Mouse (Mus musculus) kidney, postnatal 0 days (tissue): Measurements from ENCODE around the gene Prkcsh. TPM values are rescaled to one million over a fixed set of nuclear protein-coding genes. Genes with fewer than 3 reads are reported as not detected.

Experiments used
- ATAC-seq: fragments of 200-750 bp; cut with Nextera tagmentation; replicated peaks from 2 replicates; pipeline ENCODE4 v1.8.0; 2017; ENCODE audit warnings: low read depth, moderate number of reproducible peaks, moderate TSS enrichment, moderate library complexity; ENCODE audit not compliant: low FRiP score
- DNase-seq: peaks from one replicate; pipeline ENCODE4 v3.0.0-alpha.2; 2016; ENCODE audit warnings: low spot score
- H3K27ac ChIP-seq: fragments of 300-500 bp; sonication (generic); 2 replicates; pipeline ENCODE4 v1.5.1; 2014; ENCODE audit warnings: mild to moderate bottlenecking
- H3K27me3 ChIP-seq: fragments of 300-500 bp; sonication (generic); 2 replicates; pipeline ENCODE4 v1.6.1; 2014; ENCODE audit warnings: low read length, mixed read lengths; ENCODE audit not compliant: insufficient read depth
- H3K36me3 ChIP-seq: fragments of 300-500 bp; sonication (generic); 2 replicates; pipeline ENCODE4 v1.6.1; 2014; ENCODE audit warnings: low read length, mixed read lengths; ENCODE audit not compliant: insufficient read depth
- H3K4me1 ChIP-seq: fragments of 300-500 bp; sonication (generic); replicated peaks from 2 replicates; pipeline ENCODE4 v1.6.1; 2014; ENCODE audit warnings: antibody characterized with exemption, low read length, mixed read lengths; ENCODE audit not compliant: insufficient read depth
- H3K4me2 ChIP-seq: fragments of 300-500 bp; sonication (generic); 2 replicates; pipeline ENCODE4 v1.6.1; 2014; ENCODE audit warnings: mild to moderate bottlenecking, low read length, moderate library complexity, mixed read lengths
- H3K4me3 ChIP-seq: fragments of 300-500 bp; sonication (generic); replicated peaks from 2 replicates; pipeline ENCODE4 v1.5.1; 2014; ENCODE audit warnings: low read depth, low read length
- H3K9ac ChIP-seq: fragments of 300-500 bp; sonication (generic); 2 replicates; pipeline ENCODE4 v1.6.1; 2014; ENCODE audit warnings: low read depth, low read length
- H3K9me3 ChIP-seq: fragments of 300-500 bp; sonication (generic); replicated peaks from 2 replicates; pipeline ENCODE4 v1.6.1; 2016; ENCODE audit warnings: low read length, inconsistent platforms, mixed read lengths
- CTCF ChIP-seq: IDR thresholded peaks from 2 replicates; pipeline ENCODE4 v1.5.1; 2016; ENCODE audit warnings: antibody characterized with exemption, low read depth, mild to moderate bottlenecking, moderate library complexity
- WGBS: fragments of 180-500 bp; shearing (Covaris S2); extraction: QIAGEN DNeasy Blood & Tissue Kit; methylation state at CpG from one replicate; pipeline ENCODE4 v1.1.7; 2014; 5-methylcytosine and 5-hydroxymethylcytosine counted together
- polyA plus RNA-seq: library from polyadenylated mRNA; unstranded; fragments of >200 nt; fragmentation: Nextera tagmentation; extraction: Ambion mirVana; gene quantifications from 2 replicates; pipeline ENCODE4 v1.2.1, GENCODE M21; 2015

Prkcsh gene
- polyA plus RNA-seq, 1 experiment from 2014 or later, result 79.6 TPM

DNA sequence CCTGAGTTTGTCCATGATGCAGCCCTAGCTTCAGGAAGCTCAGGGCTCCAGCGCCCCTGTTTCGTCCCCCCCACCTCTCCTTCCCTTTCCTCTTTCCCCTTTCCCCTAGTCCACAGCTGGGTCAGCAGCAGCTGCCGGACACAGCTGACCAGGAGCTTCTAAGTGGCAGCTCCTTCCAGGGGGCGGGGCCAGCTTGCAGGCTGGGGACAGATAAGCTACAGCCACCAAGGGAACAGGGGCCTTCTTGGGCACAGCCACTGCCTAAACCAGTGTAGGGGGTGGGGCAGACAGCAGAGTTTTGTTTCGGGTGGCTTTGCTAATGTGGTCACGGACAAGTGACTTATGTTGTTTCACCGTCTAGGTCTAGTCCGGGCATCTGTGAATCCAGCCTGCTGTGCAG is 39.2 kb upstream of the Prkcsh start, which contains the start of gene Epor:
TSS of gene Epor (minus strand) at position 90 of the 400 bp plus-strand sequence.
- no peaks in the 10 kb centered on the region for H3K9me3 ChIP-seq
- peak within 1 kb of the TSS; percentile 89 for H3K4me2 ChIP-seq
- DNase-seq (peak; percentile 73), ATAC-seq (peak; percentile 9; the same call in 1 of the 2 replicates)
- H3K27ac ChIP-seq, result peak within 1 kb of the TSS; percentile 20; the same call in 1 of the 2 replicates
- no peaks in the 10 kb centered on the region for H3K36me3 ChIP-seq
- H3K4me3 ChIP-seq, result peak within 1 kb of the TSS; percentile 51
- peak within 1 kb of the TSS; percentile 50 for H3K9ac ChIP-seq
- WGBS, result 12% methylated on average over 8 of the region's 8 CpGs
- H3K4me1 ChIP-seq, result peaks cover 29% of the 10 kb centered on the region
- H3K27me3 ChIP-seq, result 0 out of 2 replicates have a peak, but pooled peaks cover 6% of the 10 kb centered on the region
- no peak for TF ChIP-seq CTCF

DNA sequence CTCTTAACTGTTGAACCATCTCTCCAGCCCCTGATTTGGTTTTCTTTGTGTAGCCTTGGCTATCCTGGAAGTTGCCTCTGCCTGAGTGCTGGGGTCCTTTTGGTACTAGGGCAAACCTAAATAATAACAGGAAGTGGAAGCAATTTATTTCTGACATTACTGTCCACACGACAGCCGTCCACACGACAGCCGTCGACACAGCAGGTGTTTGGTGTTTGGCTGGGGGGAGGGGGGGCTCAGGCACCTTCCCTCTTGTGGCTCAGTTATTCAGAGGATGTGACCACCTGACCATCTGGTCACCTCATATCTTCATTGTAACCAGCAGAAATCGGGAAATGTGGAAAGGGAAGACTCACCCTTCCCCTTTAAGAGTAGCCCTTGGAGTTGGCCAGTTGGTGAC is 33.7 kb upstream of the Prkcsh start:
- peaks cover 12% of the 10 kb centered on the region; the same call in 1 of the 2 replicates for H3K36me3 ChIP-seq
- H3K4me2 ChIP-seq, result no peak overlapping the region
- WGBS, result 36% methylated on average over 6 of the region's 6 CpGs
- H3K27ac ChIP-seq, result no peak overlapping the region
- no peaks in the 10 kb centered on the region for H3K27me3 ChIP-seq
- TF ChIP-seq CTCF, result no peak
- no peaks in the 10 kb centered on the region for H3K9me3 ChIP-seq
- H3K9ac ChIP-seq, result no peak overlapping the region
- ATAC-seq (no peak), DNase-seq (no peak)
- H3K4me3 ChIP-seq, result no peak overlapping the region
- H3K4me1 ChIP-seq, result no peaks in the 10 kb centered on the region

DNA sequence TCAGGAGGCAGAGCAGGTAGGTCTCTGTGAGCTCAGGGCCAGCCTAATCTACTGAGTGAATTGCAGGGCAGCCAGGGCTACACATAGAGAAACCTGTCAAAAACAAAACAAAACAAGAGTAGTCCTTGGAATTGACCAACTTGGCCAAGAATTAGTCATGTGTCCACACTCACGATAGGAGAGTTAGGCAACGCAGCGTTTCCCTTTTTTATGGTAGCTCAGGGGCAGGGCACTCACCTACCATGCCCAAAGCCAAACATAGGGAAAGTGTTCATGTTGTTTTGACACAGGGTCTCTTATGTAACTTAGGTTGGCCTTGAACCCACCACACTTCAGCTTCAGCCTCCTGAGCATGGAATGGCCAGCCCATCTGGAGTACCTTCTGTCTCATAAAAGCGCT is 33.3 kb upstream of the Prkcsh start:
- WGBS, result 80% methylated on average over 4 of the region's 4 CpGs
- no peak overlapping the region for H3K4me3 ChIP-seq
- no peaks in the 10 kb centered on the region for H3K9me3 ChIP-seq
- no peak for TF ChIP-seq CTCF
- ATAC-seq (no peak), DNase-seq (no peak)
- H3K4me1 ChIP-seq, result no peaks in the 10 kb centered on the region
- H3K27ac ChIP-seq, result no peak overlapping the region
- H3K9ac ChIP-seq, result no peak overlapping the region
- H3K27me3 ChIP-seq, result no peaks in the 10 kb centered on the region
- no peak overlapping the region for H3K4me2 ChIP-seq
- peaks cover 15% of the 10 kb centered on the region; the same call in 1 of the 2 replicates for H3K36me3 ChIP-seq

DNA sequence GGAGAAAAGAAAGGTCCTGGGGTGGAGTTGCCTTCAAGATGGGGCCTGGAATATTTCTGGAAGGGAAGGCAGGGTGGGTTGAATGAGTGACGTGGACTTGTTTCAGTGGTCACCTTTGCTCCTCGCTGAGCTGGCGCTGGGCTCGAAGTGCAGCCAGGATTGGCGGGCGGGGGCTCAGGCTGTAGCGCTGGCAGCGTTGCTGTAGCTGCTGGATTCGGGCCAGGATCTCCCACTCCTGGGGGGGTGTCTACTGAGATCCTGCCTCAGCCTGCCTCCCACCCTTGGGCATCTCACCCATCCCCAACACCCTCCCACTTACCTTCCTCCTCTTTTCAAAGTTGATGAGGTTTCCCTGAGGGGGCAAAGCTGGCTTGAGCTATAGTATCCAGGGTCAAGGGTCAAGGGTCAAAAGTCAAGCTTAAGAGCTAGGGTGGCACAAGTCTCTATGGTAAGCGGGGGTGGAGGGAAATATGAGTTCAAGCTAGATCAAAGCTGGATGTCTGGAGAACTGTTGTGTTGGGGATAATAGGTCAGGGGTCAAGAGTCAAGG is 25.9 kb upstream of the Prkcsh start:
- DNase-seq, result no peak
- 89% methylated on average over 10 of the region's 10 CpGs for WGBS
- H3K27me3 ChIP-seq, result no peaks in the 10 kb centered on the region

DNA sequence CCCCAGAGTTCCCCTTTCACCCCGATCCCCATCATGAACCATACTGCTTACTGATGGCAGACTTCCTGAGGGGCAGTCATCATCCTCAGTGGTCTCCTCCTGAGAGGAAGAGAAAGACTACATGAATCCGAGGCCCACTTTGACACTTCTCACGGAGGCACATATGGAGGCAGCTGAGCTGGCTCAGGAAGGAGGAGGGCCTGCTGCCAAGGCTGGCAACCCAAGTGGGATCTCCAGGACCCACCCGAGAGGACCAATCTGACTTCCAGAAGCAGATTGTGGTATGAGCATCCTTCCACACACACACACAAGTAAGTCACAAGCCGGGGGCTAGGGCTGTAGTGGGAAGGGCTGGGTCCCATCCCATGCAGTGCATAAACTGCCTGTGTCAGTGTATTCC is 25.3 kb upstream of the Prkcsh start:
- Histone ChIP-seq H3K4me2 (no peak overlapping the region), H3K27ac (no peak overlapping the region), H3K36me3 (peaks cover 31% of the 10 kb centered on the region; the same call in 1 of the 2 replicates), H3K9me3 (no peaks in the 10 kb centered on the region), H3K27me3 (no peaks in the 10 kb centered on the region), H3K9ac (no peak overlapping the region), H3K4me1 (no peaks in the 10 kb centered on the region), H3K4me3 (no peak overlapping the region)
- TF ChIP-seq CTCF, result no peak
- 81% methylated on average over 5 of the region's 5 CpGs for WGBS
- DNase-seq (no peak), ATAC-seq (no peak)

More for the DNA sequence above, 25.9 kb upstream of the Prkcsh start:
- Histone ChIP-seq H3K9ac (no peak overlapping the region), H3K4me2 (no peak overlapping the region), H3K9me3 (no peaks in the 10 kb centered on the region), H3K4me3 (no peak overlapping the region), H3K4me1 (no peaks in the 10 kb centered on the region), H3K36me3 (peaks cover 31% of the 10 kb centered on the region; the same call in 1 of the 2 replicates), H3K27ac (no peak overlapping the region)
- TF ChIP-seq CTCF, result no peak
- no peak for ATAC-seq

DNA sequence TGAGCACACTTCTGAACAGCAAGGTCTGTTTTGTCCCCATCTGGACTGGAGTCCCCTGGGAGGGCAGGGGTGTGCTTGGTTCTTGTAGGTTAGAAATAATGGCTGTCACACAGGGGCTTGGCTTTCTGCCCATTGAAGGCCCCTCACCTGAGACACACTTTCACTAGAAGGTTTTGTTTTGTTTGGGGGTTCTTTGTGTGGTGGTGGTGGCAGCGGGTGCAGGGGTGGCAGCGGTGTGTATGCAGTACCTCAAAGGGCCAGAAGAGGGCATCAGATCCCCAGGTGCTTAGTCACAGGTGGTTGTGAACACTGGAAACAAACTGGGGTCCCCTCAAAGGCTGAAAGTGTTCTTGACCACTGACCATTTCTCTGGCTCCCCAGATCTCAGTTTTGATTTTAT is 24.6 kb upstream of the Prkcsh start:
- H3K4me3 ChIP-seq, result no peak overlapping the region
- 45% methylated on average over 2 of the region's 2 CpGs for WGBS
- no peaks in the 10 kb centered on the region for H3K4me1 ChIP-seq
- ATAC-seq, result no peak
- no peak overlapping the region for H3K9ac ChIP-seq
- no peak for DNase-seq
- H3K27me3 ChIP-seq, result no peaks in the 10 kb centered on the region
- peak; percentile 71 for TF ChIP-seq CTCF
- H3K36me3 ChIP-seq, result peaks cover 25% of the 10 kb centered on the region; the same call in 1 of the 2 replicates
- H3K4me2 ChIP-seq, result no peak overlapping the region
- H3K27ac ChIP-seq, result no peak overlapping the region
- H3K9me3 ChIP-seq, result no peaks in the 10 kb centered on the region
